Mouse (Mus musculus) MEL (cell line): Measurements from ENCODE around the gene Gh. TPM values are rescaled to one million over a fixed set of nuclear protein-coding genes. Genes with fewer than 3 reads are reported as not detected.

Experiments
- DNase-seq: peaks from one replicate; pipeline ENCODE4 v3.0.0; 2011; ENCODE audit warnings: low read depth, low spot score
- H3K27ac ChIP-seq: 2 replicates; pipeline ENCODE4 v1.5.1; 2012; ENCODE audit warnings: low read depth, mild to moderate bottlenecking, control low read depth, low read length, moderate library complexity; ENCODE audit not compliant: control insufficient read depth
- H3K27me3 ChIP-seq, 2 experiments: fragments of 150-350 bp in 1 of 2; sonication (generic) in 1 of 2; 2 replicates each; pipeline ENCODE4 v1.6.1; 2012; ENCODE audit warnings: low read length in 2 of 2, mild to moderate bottlenecking in 2 of 2, improper control_type of control experiment in 1 of 2, moderate library complexity in 1 of 2; ENCODE audit not compliant: insufficient read depth in 2 of 2, control insufficient read depth in 1 of 2
- H3K36me3 ChIP-seq, 2 experiments: 2 replicates each; pipeline ENCODE4 v1.6.1; 2012 to 2014; ENCODE audit warnings: low read length in 2 of 2, improper control_type of control experiment in 1 of 2, inconsistent platforms in 1 of 2, mild to moderate bottlenecking in 1 of 2; ENCODE audit not compliant: insufficient read depth in 2 of 2, control insufficient read depth in 1 of 2
- H3K4me1 ChIP-seq, 2 experiments: fragments of 150-350 bp in 1 of 2; sonication (generic) in 1 of 2; 2 replicates each; pipeline ENCODE4 v1.6.1; 2012; ENCODE audit warnings: low read length in 2 of 2, improper control_type of control experiment in 1 of 2, mild to moderate bottlenecking in 1 of 2; ENCODE audit not compliant: insufficient read depth in 2 of 2, control insufficient read depth in 1 of 2
- H3K4me3 ChIP-seq, 2 experiments: fragments of 150-350 bp in 1 of 2; sonication (generic) in 1 of 2; 2 replicates each; pipeline ENCODE4 v1.5.1; 2012; ENCODE audit warnings: low read depth in 2 of 2, low read length in 2 of 2, mild to moderate bottlenecking in 2 of 2, moderate library complexity in 2 of 2, control low read depth in 1 of 2, improper control_type of control experiment in 1 of 2; ENCODE audit not compliant: control insufficient read depth in 1 of 2, insufficient read depth in 1 of 2
- H3K79me2 ChIP-seq: 2 replicates; pipeline ENCODE4 v1.6.1; 2012; ENCODE audit warnings: mild to moderate bottlenecking, low read length, moderate library complexity; ENCODE audit not compliant: control insufficient read depth, poor library complexity, insufficient read depth
- H3K9ac ChIP-seq: 2 replicates; pipeline ENCODE4 v1.6.1; 2012; ENCODE audit warnings: low read depth, mild to moderate bottlenecking, control low read depth, low read length, moderate library complexity; ENCODE audit not compliant: control insufficient read depth, poor library complexity, severe bottlenecking
- H3K9me3 ChIP-seq: fragments of 150-350 bp; sonication (generic); replicated peaks from 2 replicates; pipeline ENCODE4 v1.6.1; 2012; ENCODE audit warnings: mild to moderate bottlenecking, low read length, improper control_type of control experiment, moderate library complexity; ENCODE audit not compliant: insufficient read depth
- CHD2 ChIP-seq: IDR thresholded peaks from 2 replicates; pipeline ENCODE4 v1.6.1; 2011; ENCODE audit warnings: low read length, improper control_type of control experiment
- CTCF ChIP-seq, 3 experiments: IDR thresholded peaks in 2 of 3; conservative IDR thresholded peaks in 1 of 3; 2 replicates each; pipeline ENCODE4 v1.5.1; 2011 to 2012; ENCODE audit warnings: low read length in 3 of 3, low read depth in 2 of 3, mild to moderate bottlenecking in 2 of 3, improper control_type of control experiment in 1 of 3, inconsistent platforms in 1 of 3, mixed read lengths in 1 of 3, moderate library complexity in 1 of 3; ENCODE audit not compliant: control insufficient read depth in 1 of 3, insufficient read depth in 1 of 3, poor library complexity in 1 of 3, severe bottlenecking in 1 of 3
- ELF1 ChIP-seq: IDR thresholded peaks from 2 replicates; pipeline ENCODE4 v1.6.1; 2014; ENCODE audit warnings: low read depth, mild to moderate bottlenecking, inconsistent platforms, low read length, improper control_type of control experiment, moderate library complexity
- EP300 ChIP-seq, 2 experiments: IDR thresholded peaks; 2 replicates each; pipeline ENCODE4 v1.6.1; 2011; ENCODE audit warnings: improper control_type of control experiment in 2 of 2, low read length in 2 of 2, low read depth in 1 of 2, mild to moderate bottlenecking in 1 of 2
- GABPA ChIP-seq: IDR thresholded peaks from 2 replicates; pipeline ENCODE4 v1.6.1; 2012; ENCODE audit warnings: low read depth, mild to moderate bottlenecking, inconsistent platforms, low read length, improper control_type of control experiment, moderate library complexity
- JUND ChIP-seq: IDR thresholded peaks from 2 replicates; pipeline ENCODE4 v1.6.1; 2011; ENCODE audit warnings: low read depth, mild to moderate bottlenecking, improper control_type of control experiment, low read length
- KAT2A ChIP-seq: conservative IDR thresholded peaks from 2 replicates; pipeline ENCODE4 v1.6.1; 2012; ENCODE audit warnings: low read depth, low read length, improper control_type of control experiment, inconsistent platforms
- MAX ChIP-seq: IDR thresholded peaks from 2 replicates; pipeline ENCODE4 v1.6.1; 2011; ENCODE audit warnings: low read length, improper control_type of control experiment
- MAZ ChIP-seq: IDR thresholded peaks from 2 replicates; pipeline ENCODE4 v1.6.1; 2012; ENCODE audit warnings: low read depth, mild to moderate bottlenecking, inconsistent platforms, low read length, improper control_type of control experiment
- MEF2A ChIP-seq: IDR thresholded peaks from 2 replicates; pipeline ENCODE4 v1.6.1; 2014; ENCODE audit warnings: low read depth, mild to moderate bottlenecking, inconsistent platforms, low read length, improper control_type of control experiment; ENCODE audit not compliant: poor library complexity, insufficient replicate concordance, severe bottlenecking; ENCODE audit errors: extremely low read depth
- MXI1 ChIP-seq: IDR thresholded peaks from 2 replicates; pipeline ENCODE4 v1.6.1; 2011; ENCODE audit warnings: mild to moderate bottlenecking, low read depth, low read length, improper control_type of control experiment
- MYB ChIP-seq: IDR thresholded peaks from 2 replicates; pipeline ENCODE4 v1.6.1; 2011; ENCODE audit warnings: mild to moderate bottlenecking, low read depth, low read length, improper control_type of control experiment
- MYC ChIP-seq: IDR thresholded peaks from 2 replicates; pipeline ENCODE4 v1.6.1; 2011; ENCODE audit warnings: low read depth, mild to moderate bottlenecking, low read length, improper control_type of control experiment, moderate library complexity
- NELFE ChIP-seq: IDR thresholded peaks from 2 replicates; pipeline ENCODE4 v1.6.1; 2011; ENCODE audit warnings: low read depth, low read length, improper control_type of control experiment
- POLR2A ChIP-seq, 2 experiments: IDR thresholded peaks; 2 replicates each; pipeline ENCODE4 v1.6.1; 2011 to 2012; ENCODE audit warnings: low read length in 2 of 2, mild to moderate bottlenecking in 2 of 2, control low read depth in 1 of 2, improper control_type of control experiment in 1 of 2, low read depth in 1 of 2, moderate library complexity in 1 of 2; ENCODE audit not compliant: control insufficient read depth in 1 of 2, insufficient read depth in 1 of 2, poor library complexity in 1 of 2
- POLR2AphosphoS2 ChIP-seq: IDR thresholded peaks from 2 replicates; pipeline ENCODE4 v1.6.1; 2011; ENCODE audit warnings: low read length, improper control_type of control experiment
- RAD21 ChIP-seq: IDR thresholded peaks from 2 replicates; pipeline ENCODE4 v1.6.1; 2011; ENCODE audit warnings: mild to moderate bottlenecking, low read depth, low read length, improper control_type of control experiment
- RCOR1 ChIP-seq: IDR thresholded peaks from 2 replicates; pipeline ENCODE4 v1.6.1; 2012; ENCODE audit warnings: low read depth, mild to moderate bottlenecking, inconsistent platforms, low read length, improper control_type of control experiment
- SMC3 ChIP-seq: IDR thresholded peaks from 2 replicates; pipeline ENCODE4 v1.6.1; 2011; ENCODE audit warnings: low read depth, low read length, improper control_type of control experiment
- UBTF ChIP-seq: IDR thresholded peaks from 2 replicates; pipeline ENCODE4 v1.6.1; 2012; ENCODE audit warnings: low read depth, mild to moderate bottlenecking, inconsistent platforms, low read length, improper control_type of control experiment, moderate library complexity, borderline replicate concordance; ENCODE audit not compliant: insufficient read depth
- USF1 ChIP-seq: IDR thresholded peaks from 2 replicates; pipeline ENCODE4 v1.6.1; 2014; ENCODE audit warnings: low read depth, mild to moderate bottlenecking, inconsistent platforms, low read length, improper control_type of control experiment, moderate library complexity
- USF2 ChIP-seq, 2 experiments: IDR thresholded peaks; 2 replicates each; pipeline ENCODE4 v1.6.1; 2011 to 2012; ENCODE audit warnings: improper control_type of control experiment in 2 of 2, low read length in 2 of 2, borderline replicate concordance in 1 of 2, inconsistent platforms in 1 of 2, low read depth in 1 of 2, mild to moderate bottlenecking in 1 of 2; ENCODE audit not compliant: insufficient read depth in 1 of 2
- ZC3H11A ChIP-seq: IDR thresholded peaks from 2 replicates; pipeline ENCODE4 v1.6.1; 2012; ENCODE audit warnings: low read depth, mild to moderate bottlenecking, inconsistent platforms, low read length, improper control_type of control experiment
- ZKSCAN1 ChIP-seq: IDR thresholded peaks from 2 replicates; pipeline ENCODE4 v1.6.1; 2012; ENCODE audit warnings: low read depth, mild to moderate bottlenecking, inconsistent platforms, low read length, improper control_type of control experiment, moderate library complexity
- polyA plus RNA-seq, 2 experiments: library from polyadenylated mRNA; stranded (reverse) in 1 of 2; unstranded in 1 of 2; fragments of >175 nt in 1 of 2; fragments of >200 nt in 1 of 2; gene quantifications; 2 replicates each; pipeline versions ENCODE4 v1.2.1 to v1.2.4; 2012; ENCODE audit warnings: low replicate concordance in 2 of 2, low read depth in 1 of 2; ENCODE audit not compliant: insufficient read length in 2 of 2, insufficient read depth in 1 of 2, missing spikeins in 1 of 2
- total RNA-seq: library from RNA; depleted of rRNA; stranded (reverse); fragments of 300-350 nt; gene quantifications from 2 replicates; pipeline ENCODE4 v1.2.3, GENCODE M21; 2012

The Gh gene
- total and polyA plus RNA-seq, 3 experiments = 0.08 TPM; not detected in 2

GRCm38 (mm10) chr11:106289369-106289768 is 12.3 kb downstream of the Gh start:
- H3K27me3 ChIP-seq = no peaks in the 10 kb centered on the region
- DNase-seq = no peak
- H3K27ac ChIP-seq = no peak overlapping the region
- H3K79me2 ChIP-seq = no peaks in the 10 kb centered on the region
- no peak for TF ChIP-seq GABPA
- no peak for TF ChIP-seq UBTF
- peak; percentile 2; the same call in 1 of the 2 replicates for TF ChIP-seq RAD21
- TF ChIP-seq ZC3H11A = no peak
- TF ChIP-seq KAT2A = no peak
- TF ChIP-seq CHD2 = no peak
- TF ChIP-seq NELFE = no peak
- peak in 2 of 3 experiments; percentile 12 to 44; a peak in 3 of 6 replicates for TF ChIP-seq CTCF (IDR thresholded peaks at IDR 0.05 in 2 of 3, conservative IDR thresholded peaks at IDR 0.05 in 1 of 3; ENCODE audit: control insufficient read depth in 1 of 3, insufficient read depth in 1 of 3, low read depth in 2 of 3, low read length in 3 of 3, poor library complexity in 1 of 3, severe bottlenecking in 1 of 3)
- no peak for TF ChIP-seq MYB
- no peak for TF ChIP-seq RCOR1
- TF ChIP-seq SMC3 = peak; percentile 29
- TF ChIP-seq MEF2A = no peak
- TF ChIP-seq POLR2A (IDR thresholded peaks at IDR 0.05; ENCODE audit: control insufficient read depth in 1 of 2, insufficient read depth in 1 of 2, low read depth in 1 of 2, low read length in 2 of 2, poor library complexity in 1 of 2) = no peak
- H3K36me3 ChIP-seq = no peaks in the 10 kb centered on the region
- H3K9me3 ChIP-seq = no peaks in the 10 kb centered on the region
- no peak overlapping the region for H3K4me3 ChIP-seq
- no peak overlapping the region for H3K9ac ChIP-seq
- H3K4me1 ChIP-seq = no peaks in the 10 kb centered on the region

- Histone ChIP-seq H3K27me3 (no peaks in the 10 kb centered on the region), H3K79me2 (no peaks in the 10 kb centered on the region), H3K9ac (no peak overlapping the region), H3K4me3 (no peak overlapping the region), H3K9me3 (no peaks in the 10 kb centered on the region), H3K36me3 (no peaks in the 10 kb centered on the region), H3K4me1 (no peaks in the 10 kb centered on the region), H3K27ac (no peak overlapping the region)
- TF ChIP-seq POLR2AphosphoS2 = no peak
- no peak for TF ChIP-seq GABPA
- TF ChIP-seq ELF1 = no peak
- no peak for TF ChIP-seq USF2 (IDR thresholded peaks at IDR 0.05; ENCODE audit: borderline replicate concordance in 1 of 2, insufficient read depth in 1 of 2, low read depth in 1 of 2, low read length in 2 of 2)
- TF ChIP-seq RAD21 = no peak
- TF ChIP-seq ZKSCAN1 = no peak
- no peak for TF ChIP-seq EP300 (IDR thresholded peaks at IDR 0.05; ENCODE audit: low read depth in 1 of 2, low read length in 2 of 2)
- TF ChIP-seq ZC3H11A = no peak
- no peak for TF ChIP-seq MYC
- TF ChIP-seq JUND = no peak
- TF ChIP-seq SMC3 = no peak
- no peak for TF ChIP-seq MAX
- TF ChIP-seq MAZ = no peak
- no peak for TF ChIP-seq UBTF
- TF ChIP-seq USF1 = no peak
- TF ChIP-seq MXI1 = no peak
- no peak for DNase-seq
These were observed 14.7 kb downstream of the Gh start for GRCm38 (mm10) chr11:106286987-106287386.
